Mouse (Mus musculus): ENCODE measurements around the gene Tm6sf1.
A peak's percentile ranks its signal among the peaks of the same experiment; 100 is the strongest.
"Not testable (repeated sequence)": the region's sequence is repeated elsewhere in the genome, so short reads cannot be mapped to it uniquely, and the experiment has no call there.

Gene Tm6sf1

DNA sequence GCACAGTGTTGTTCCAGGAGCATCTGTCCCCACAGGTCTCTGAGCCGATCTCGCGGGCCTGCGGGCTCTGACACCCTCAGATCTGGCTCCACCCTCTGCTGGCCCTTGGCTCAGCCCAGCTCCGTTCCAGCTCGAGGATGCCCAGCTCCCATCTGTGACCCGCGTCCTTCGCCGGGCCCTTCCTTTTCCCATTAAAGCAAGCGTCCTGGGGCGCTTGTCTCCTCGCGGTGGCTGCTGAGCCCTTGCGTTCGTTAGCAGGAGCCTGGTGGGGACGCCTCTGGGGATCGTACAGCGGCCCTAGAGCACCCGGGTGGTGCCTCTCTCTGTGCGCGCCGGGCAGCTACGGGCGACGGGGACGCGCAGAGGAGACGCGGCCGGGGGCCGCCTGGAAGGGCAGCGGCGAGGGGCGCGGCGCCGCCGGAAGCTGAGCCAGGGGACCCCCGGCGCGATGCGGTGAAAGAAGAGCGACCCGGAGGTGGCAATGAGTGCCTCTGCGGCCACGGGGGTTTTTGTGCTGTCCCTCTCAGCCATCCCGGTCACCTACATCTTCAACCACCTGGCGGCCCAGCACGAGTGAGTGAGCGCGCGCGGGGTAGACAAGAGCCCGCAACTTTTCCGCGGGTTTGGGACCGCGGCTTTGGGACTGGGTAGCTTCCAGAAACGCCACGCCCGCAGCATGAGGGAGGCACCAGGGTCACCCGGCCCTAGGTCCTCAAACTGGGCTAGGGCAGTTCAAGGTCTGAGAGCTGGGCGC lies at the start of gene Tm6sf1:
Gene Tm6sf1 (plus strand): TSS at position 34 of the 754 bp plus-strand sequence.
- DNase-seq = peak; percentile 34 to 44

DNA sequence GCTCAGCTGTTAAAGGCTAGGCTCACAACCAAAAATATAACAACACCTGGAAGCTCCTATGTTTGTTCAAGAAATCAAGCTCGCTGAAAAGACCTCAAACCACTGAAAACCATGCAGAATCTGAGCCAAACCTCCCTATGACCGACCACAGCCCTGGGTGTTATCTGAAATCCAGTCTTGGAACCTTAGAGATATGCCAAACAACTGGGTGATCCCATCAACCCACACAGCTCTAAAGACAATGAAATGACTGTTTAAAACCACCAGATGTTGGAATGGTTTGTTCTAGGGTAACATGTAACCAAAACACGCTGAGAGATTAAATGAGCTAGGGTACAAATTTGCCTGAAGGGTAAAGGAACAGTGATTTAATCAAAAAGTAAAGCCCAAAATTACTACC lies 33.9 kb upstream of the Tm6sf1 start:
- DNase-seq = no peak

GRCm38 (mm10) chr7:81825381-81825780 lies 33.4 kb upstream of the Tm6sf1 start:
- no peak for DNase-seq

GRCm38 (mm10) chr7:81827806-81828667 lies 30.8 kb upstream of the Tm6sf1 start:
- DNase-seq = no peak

- peak; percentile 41 to 44 for DNase-seq
Observed at GRCm38 (mm10) chr7:81828681-81829378, 30.0 kb upstream of the Tm6sf1 start.

GRCm38 (mm10) chr7:81829379-81829894 lies 29.4 kb upstream of the Tm6sf1 start, which contains the start of gene Btbd1:
Gene Btbd1, minus strand, starts transcription at chr7:81829431.
- peak; percentile 74 to 75 for DNase-seq

- DNase-seq = no peak
Observed at GRCm38 (mm10) chr7:81834847-81835246, 24.0 kb upstream of the Tm6sf1 start.

GRCm38 (mm10) chr7:81835430-81835829 lies 23.4 kb upstream of the Tm6sf1 start:
- DNase-seq = no peak

DNA sequence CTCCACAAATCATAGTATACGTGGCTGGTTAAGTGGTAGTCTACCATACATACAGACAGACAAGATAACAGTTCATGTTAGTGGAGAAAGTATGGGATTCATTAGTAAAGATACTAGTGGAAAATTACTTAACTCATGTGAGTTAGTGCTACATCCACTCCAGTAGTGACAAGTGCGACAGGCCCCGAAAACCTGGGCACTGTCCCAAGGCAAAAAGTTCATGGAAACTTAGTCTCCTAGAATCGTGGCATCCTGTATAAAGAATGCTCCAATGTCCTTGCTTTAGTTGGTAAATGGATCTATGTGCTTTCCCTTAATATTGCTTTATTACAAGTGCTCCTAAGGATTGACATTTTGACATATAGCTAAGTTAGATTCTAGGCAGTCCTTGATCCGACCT lies 21.0 kb upstream of the Tm6sf1 start:
- not testable (repeated sequence) for DNase-seq

GRCm38 (mm10) chr7:81839746-81840145 lies 19.1 kb upstream of the Tm6sf1 start:
- DNase-seq = no peak

- DNase-seq = no peak
Observed at GRCm38 (mm10) chr7:81840661-81841181, 18.1 kb upstream of the Tm6sf1 start.

DNA sequence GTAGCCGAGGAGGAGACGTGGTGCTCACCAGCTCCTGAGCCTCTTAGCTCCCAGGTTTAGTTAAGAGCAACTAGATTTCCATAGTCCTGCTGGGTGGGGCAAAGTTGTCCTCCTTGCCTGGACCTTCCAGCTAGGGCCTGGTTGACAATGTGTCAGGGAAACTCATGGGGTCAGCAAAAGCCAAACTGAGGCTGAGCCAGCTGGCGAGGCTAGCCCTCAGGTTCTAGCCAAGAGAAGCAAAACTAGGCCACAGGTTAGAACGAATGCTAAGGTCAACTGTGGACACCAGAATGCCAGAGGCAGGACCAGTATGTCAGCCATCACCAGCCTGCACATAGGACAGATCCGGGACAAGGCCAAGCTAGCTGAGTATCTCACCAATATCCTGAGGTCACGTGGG lies 17.4 kb upstream of the Tm6sf1 start:
- no peak for DNase-seq

DNA sequence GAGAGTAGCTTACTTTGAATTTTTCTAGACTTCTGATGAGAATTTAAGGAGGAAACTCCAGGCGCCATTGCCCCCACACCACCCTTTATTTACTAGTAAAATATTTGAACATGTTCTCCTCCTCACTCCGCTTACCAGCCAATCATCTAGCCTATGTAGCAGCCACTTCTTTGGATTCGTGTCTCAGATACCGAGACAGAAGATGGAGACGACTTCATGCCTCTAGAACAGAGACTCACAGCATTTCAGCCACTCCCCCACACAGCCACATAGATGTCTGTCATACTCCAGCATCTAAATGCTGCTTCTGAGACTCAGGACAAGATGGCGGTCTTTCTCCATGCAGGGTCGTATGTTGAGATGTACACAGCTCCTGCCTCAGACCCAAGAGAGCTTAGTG lies 16.7 kb upstream of the Tm6sf1 start:
- DNase-seq = no peak

DNA sequence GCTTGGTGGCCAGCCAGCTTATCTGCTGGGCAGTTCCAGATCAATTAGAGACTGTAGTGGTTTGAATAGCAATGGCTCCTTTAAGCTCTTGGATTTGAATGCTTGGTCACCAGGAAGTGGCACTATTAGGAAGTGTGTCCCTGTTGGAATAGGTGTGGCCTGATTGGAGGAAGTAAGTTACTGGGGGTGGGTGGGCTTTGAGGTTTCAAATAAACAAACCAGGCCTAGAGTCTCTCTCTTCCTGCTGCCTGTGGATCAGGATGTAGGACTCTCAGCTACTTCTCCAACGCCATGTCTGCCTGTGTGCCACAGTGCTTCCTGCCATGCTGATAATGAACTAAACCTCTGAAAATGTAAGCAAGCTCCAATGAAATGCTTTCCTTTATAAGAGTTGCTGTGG lies 15.8 kb upstream of the Tm6sf1 start:
- DNase-seq = no peak

GRCm38 (mm10) chr7:81843903-81844302 lies 14.9 kb upstream of the Tm6sf1 start:
- DNase-seq = no peak

GRCm38 (mm10) chr7:81844801-81845200 lies 14.0 kb upstream of the Tm6sf1 start:
- DNase-seq = no peak

GRCm38 (mm10) chr7:81845313-81845712 lies 13.5 kb upstream of the Tm6sf1 start:
- DNase-seq = no peak

GRCm38 (mm10) chr7:81846008-81846407 lies 12.8 kb upstream of the Tm6sf1 start:
- DNase-seq = no peak

GRCm38 (mm10) chr7:81847010-81847409 lies 11.8 kb upstream of the Tm6sf1 start:
- DNase-seq = no peak

DNA sequence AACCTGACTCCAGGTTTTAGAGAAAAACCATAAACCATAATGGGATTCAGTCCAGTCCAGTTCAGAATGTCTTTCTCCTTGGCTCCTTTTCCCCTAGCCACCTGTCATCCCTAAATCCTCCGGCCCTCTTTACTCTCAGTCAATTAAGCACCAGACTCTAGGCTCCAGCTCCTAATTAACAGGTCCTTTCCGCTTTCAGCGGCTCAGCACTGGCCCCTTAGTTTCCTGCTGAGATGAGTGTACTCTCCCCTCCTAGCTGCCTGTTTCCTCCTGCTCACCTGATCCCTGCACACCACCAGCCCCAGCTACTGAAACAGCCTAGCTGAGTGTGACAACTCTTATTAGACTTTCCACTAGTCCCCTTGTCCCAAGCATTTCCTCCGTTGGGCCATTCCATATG lies 11.0 kb upstream of the Tm6sf1 start:
- DNase-seq = no peak

GRCm38 (mm10) chr7:81849214-81849613 lies 9.6 kb upstream of the Tm6sf1 start:
- DNase-seq = no peak

DNA sequence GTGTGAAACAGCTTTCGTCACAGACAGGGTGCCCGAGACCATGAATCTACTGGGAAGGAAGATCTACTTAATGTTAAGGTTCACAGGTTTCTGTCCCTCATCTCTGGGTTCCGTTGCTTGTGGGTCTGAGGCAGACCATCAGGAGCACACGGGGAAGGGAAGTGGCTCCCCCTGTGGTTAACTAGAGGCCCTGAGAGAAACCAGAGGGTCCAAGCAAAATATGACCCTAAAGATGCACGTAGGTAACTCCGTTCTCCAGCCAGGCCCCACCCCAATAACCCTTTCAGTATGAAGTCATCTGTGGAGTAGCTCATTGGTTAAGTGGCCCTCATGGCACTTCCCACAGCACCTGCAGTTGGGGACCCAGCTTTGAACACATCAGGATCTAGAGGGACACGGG lies 9.2 kb upstream of the Tm6sf1 start:
- DNase-seq = no peak

- DNase-seq = no peak
Observed at GRCm38 (mm10) chr7:81850171-81850570, 8.6 kb upstream of the Tm6sf1 start.

Data from thymus, adult 18-20 months (tissue).